Mouse (Mus musculus): ENCODE measurements around the gene Ccdc66.
A peak's percentile ranks its signal among the peaks of the same experiment; 100 is the strongest.

Gene Ccdc66

DNA sequence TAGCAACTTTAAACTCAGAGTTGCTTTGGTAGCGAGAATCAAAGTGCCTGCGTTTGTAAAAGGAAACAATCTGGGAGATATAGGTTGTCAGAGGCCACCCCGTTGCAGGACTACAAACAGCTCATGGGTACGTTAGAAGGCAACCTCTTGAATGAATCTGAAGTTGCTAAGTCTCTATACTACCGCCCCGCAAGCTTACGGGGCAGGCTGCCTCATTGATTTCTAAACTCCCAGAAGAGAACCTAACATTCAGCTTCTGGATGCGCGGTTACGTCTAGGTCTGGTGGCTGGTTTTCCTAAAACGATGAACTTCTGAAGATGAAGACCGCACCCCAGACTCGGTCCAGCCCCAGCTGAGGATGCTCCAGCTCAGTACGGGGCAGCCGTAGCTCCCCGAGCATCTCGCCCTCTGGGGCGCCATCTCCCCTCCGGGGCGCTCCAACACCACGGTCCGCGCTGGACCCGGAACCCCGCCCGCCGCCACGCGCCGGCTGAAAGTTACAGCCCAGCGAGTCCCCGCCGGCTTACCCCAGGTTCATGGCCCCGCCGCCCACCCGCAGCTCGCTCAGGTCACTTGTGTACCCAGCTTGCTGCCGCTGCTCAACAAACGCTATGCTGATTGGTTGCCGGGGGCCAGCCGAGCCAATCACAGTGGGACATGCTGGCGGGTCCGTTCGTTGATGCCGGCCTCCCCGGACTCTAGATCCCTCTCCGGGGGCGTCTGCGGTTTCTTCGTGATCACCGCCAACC, at the start of gene Ccdc66:
Ccdc66 (minus strand) TSS at position 567 of the 750 bp plus-strand sequence.
- peak; percentile 92 for DNase-seq (ENCODE audit: low read depth, low spot score)

DNA sequence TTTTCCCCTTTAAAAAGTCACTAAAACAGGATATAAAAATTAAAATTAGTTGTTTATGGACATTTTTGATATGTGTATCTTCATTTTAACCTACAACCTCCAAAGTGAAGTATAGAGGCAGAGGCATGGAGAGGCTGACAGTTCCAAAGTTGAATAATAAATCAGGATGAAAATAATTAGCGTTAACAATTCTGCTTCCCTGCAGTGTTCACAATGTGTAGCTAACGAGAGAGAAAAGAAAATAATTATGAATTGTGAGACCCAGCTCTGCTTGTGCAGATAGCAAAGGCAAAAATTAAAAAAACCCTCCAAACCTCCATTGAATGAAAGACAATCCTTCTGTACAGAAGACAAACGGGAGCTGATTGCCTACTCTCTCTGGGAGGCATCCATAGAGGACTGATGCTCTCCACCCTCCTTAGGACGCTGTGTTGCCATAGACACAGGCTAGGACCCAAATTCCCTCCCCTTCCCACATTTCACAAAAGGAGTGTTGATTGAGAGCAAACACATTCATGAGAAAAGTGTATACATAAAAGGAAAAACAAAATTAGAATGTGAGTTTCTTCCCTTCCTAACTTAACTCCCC, 35.7 kb upstream of the Ccdc66 start:
- no peak for DNase-seq (ENCODE audit: low read depth, low spot score)

DNA sequence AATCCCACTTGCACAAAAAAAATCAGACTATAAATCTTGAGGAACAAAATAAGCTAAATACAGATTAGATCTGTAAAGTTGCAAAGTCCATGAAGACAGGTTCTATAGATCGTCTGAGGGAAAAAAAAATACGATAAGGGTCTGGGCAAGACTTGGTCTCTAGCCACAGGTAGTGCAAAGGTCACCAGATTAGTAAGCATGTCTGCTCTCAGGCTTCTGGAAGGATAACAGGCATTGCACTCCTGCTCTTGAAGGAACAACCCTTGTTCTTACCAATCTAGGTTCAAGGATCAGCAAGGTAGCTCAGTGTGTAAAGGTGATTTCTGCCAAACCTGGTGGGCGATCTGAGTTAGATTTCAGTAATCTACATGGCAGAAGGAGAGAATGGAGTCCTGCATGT, 28.2 kb upstream of the Ccdc66 start:
- no peak for DNase-seq (ENCODE audit: low read depth, low spot score)

DNA sequence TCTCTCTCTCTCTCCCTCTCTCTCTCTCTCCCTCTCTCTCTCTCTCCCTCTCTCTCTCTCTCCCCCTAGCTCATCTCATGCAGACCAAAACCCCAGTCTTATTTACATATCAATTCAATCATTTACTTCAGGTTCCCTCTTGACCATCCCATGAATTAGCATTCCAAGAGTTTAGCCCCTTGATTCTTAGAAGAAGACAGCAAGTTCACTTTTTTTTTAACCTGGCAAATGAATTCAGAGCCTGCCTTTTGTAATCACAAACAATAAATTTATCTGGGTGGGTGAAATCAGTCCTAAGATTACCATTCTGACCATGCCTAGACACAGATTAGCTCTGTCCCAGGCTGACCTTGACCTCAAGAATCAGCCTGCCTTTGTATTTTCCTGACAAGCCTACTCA, 16.3 kb upstream of the Ccdc66 start:
- no peak for DNase-seq (ENCODE audit: low read depth, low spot score)

DNA sequence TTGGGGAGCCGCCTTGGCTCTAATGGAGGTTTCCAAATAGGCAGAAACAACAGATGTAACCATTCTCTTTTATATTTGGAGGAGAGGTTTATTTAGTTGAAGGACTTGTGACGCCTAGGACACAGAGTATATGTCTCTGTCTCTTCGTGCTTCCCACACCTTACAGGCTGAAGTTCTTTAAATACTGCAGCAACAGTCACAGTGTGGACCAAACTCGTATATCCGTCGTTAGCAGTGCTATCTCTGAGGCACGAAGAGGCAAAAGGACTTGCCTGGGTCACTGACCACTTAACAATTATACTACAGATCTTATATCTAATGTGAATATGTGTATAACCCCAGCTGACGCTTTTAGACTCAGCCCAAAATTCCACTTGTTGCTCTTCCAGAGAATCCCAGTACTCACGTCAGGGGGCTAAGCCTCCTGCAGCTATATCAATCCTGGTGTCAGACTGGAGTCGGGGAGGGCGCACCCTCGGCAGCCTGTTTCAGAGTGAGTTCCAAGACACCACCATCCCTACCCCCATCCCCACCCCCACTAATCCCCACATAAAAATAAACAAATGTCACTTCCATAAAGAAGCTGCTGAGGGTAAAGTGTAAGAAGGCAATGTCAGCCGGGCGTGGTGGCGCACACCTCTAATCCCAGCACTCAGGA, 513 bp upstream of the Ccdc66 start:
- DNase-seq (ENCODE audit: low read depth, low spot score), result peak; percentile 9

DNA sequence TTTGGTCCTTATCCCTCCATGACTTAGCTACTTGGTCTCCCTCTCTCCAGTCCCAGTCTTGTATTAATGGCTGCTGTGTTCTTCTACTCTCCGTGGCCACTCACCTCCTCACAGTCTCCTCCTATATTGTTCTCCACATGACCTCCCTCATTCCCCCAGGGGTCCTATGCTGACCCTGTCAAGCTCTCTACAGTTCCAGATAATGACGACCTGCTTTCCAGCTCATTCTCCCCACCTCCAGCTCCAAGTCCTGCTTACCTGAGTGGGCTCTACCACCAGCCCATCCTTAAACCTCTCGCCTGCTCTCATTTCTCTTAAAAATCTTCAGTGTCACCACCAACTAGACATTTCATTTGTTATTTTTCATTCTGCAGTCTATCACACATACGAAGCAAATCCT, 7.2 kb downstream of the Ccdc66 start:
- no peak for DNase-seq (ENCODE audit: low read depth, low spot score)

DNA sequence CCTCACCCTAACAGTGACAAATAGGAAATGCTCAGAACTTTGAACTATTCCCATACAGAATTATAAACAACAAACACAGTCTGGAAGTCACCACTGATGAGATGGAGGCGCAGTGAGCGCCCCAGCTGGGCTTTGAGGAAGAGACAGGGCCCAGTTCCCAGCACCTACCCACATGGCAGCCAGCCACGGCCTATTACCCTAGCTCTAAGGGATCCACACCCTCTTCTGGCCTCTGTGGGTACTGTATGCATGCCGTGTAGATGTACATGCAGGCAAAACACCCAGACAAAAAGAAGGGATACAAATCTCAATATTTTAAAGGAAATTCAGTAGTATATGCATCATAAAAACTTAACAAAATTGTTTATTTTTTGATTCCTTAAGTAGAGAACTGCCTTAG, 14.7 kb downstream of the Ccdc66 start:
- no peak for DNase-seq (ENCODE audit: low read depth, low spot score)

DNA sequence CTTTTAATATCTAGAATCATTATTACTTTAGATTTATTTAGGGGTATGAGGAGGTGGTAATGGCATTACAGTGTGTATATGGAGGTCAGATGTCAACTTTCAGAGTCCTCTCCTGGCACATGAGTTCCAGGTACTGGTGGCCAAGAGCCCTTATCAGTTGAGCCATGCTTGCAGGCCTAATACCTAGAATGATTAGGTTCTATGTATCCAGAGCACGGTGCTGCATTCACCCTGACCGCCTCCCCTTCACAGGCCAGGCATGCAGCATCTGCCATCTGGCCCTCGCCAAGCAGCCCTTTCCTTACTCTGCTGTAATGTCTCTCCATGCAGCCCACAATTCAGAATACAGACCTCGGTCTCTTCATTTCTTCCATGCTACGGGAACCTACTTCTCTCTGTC, 16.9 kb downstream of the Ccdc66 start:
- no peak for DNase-seq (ENCODE audit: low read depth, low spot score)

DNA sequence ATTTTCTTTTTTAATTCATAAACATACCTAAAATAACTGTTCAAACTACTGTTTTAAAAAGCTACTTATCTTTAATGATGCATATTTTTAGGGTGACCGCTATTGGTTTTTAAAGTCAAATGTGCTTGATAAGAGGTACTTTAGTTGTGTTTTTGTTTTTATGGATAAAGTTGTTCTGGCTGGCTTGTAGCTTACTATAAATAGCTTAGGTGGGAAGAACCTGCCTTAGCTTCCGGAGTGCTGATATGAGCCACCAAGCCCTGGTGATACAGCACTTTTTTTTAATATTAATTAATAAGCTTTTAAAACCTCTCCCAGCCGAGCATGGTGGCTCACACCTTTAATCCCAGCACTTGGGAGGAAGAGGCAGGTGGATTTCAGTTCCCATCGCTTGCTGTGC, 61.3 kb downstream of the Ccdc66 start:
- DNase-seq (ENCODE audit: low read depth, low spot score), result no peak

DNA sequence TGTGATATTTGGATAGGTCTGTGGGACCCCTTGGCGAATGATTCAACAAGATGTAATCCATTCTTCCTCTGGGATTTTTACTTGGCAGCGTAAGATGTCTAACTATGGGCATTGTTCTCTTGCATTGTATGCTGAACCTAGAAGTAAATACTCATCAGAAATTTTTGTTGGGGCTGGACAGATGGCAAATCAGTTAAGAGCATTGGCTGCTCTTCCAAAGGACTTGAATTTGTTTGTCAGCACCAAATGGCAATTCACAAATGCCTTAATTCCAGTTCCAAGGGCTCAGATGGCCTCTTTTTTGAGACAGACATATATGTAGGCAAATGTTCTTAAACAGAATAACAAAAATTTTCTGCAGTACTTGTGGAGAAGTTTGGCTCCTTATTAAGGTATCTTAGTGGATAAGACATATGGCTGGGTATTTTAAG, 63.4 kb downstream of the Ccdc66 start:
- no peak for DNase-seq (ENCODE audit: low read depth, low spot score)

DNA sequence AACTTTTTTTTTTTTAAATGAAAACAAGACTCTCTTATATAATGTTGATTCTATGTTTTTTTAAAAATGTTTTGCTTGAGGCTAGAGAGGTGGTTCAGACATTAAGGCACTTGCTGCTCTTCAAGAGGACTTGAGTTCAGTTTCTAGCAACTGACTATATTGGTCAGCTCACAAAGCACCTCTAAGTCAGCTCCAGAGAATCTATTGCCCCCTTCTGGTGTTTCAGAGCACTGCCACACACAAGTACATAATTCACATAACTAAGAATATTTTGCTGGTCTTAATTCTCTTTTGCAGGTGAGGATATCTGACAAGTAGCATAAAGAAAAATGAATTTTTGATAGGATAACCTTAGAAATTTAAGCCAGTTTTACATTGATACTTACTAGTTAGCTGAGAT, 67.3 kb downstream of the Ccdc66 start:
- DNase-seq (ENCODE audit: low read depth, low spot score), result no peak

DNA sequence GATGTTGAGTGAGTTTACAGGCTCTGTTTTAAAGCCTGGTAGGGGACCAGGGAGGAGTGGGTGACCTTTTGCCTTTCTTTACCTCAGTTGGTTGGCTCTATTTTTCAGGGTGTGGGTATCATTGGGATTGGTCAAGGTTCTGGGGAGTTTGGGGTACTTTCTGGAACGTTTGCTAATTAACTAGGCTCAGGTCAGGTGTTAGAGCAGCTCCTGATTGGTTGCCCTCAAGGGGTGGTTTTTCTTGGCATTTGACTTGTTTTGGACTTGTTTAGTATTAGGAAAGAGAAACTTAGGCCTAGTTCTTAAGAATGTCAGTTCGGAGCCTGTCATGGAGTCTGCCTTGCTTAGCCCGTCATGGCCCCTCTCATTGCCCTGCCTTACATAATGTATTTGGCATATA, 71.4 kb downstream of the Ccdc66 start:
- DNase-seq (ENCODE audit: low read depth, low spot score), result no peak

DNA sequence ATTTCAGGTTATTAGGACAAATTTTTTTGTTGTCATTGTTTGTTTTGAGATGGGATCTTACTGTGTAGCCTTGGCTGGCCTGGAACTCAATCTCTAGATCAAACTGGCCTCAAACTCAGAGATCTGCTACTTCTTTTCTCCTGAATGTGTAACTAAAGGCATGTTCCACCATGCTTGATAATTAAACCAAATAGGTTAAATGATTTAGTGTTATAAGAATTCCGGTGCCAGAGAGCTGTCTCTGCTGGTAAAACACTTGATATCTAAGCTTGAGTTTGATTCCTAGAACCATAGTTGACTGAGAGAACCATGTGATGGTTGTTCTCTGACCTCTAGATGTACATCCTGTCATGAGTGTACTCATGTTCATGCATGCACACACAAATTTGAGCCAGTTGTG, 72.1 kb downstream of the Ccdc66 start:
- DNase-seq (ENCODE audit: low read depth, low spot score), result no peak

DNA sequence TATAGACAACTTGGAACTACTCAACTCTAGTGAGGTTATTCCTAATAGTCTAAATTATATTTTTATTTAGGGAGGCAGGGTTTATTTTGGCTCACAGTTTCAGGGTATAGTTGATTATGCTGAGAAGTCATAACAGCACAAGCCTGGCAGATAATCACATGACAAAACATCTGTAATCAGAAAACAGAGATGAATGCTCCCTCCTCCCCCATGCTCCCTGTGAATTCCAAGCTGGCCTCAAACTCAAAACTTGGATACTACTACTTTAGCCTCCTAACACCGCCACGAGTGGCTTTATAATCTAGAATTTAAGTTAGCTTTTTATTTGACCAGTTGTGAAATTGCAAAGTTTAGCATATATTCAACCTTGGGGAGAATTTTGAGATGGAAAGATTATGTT, 76.2 kb downstream of the Ccdc66 start:
- no peak for DNase-seq (ENCODE audit: low read depth, low spot score)
